Mouse (Mus musculus) myocyte (in vitro differentiated cells): ENCODE data around the gene Sat2.

Experiments used
- MAX ChIP-seq: IDR thresholded peaks from one replicate; pipeline ENCODE4 v1.6.1; 2011; ENCODE audit warnings: low read depth, mild to moderate bottlenecking, control low read depth
- MYOG ChIP-seq, 3 experiments: IDR thresholded peaks; one replicate each; pipeline ENCODE4 v1.6.1; 2011; ENCODE audit warnings: control low read depth in 2 of 3, low read depth in 2 of 3, mild to moderate bottlenecking in 2 of 3; ENCODE audit not compliant: insufficient read length in 2 of 3, control insufficient read depth in 1 of 3, insufficient read depth in 1 of 3
- POLR2A ChIP-seq: IDR thresholded peaks from one replicate; pipeline ENCODE4 v1.6.1; 2011; ENCODE audit warnings: low read depth, mild to moderate bottlenecking, control low read depth, moderate library complexity; ENCODE audit not compliant: insufficient read length
- SRF ChIP-seq: IDR thresholded peaks from one replicate; pipeline ENCODE4 v1.6.1; 2011; ENCODE audit warnings: low read depth; ENCODE audit not compliant: control insufficient read depth, insufficient read length
- TCF3 ChIP-seq: IDR thresholded peaks from one replicate; pipeline ENCODE4 v1.6.1; 2011; ENCODE audit warnings: low read depth, control low read depth; ENCODE audit not compliant: insufficient read length

DNA sequence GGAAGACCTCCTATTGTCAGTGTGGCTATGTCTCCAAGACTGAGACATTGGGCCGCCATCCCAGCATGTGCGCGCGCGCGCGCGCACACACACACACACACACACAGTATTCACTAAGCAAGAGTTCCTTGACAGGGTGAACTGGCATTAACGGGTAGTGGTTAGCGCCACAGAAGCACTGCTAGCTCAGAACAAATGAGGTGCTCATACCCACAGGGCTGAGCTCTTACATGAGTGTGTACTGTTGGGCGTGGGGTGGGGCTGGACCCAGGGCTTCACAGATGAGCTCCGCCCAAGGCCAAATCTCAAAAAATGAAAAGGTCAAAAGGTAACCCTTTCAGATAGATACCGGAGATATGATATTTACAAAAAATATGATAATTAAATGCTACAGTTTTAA is 36.9 kb upstream of the Sat2 start:
- TF ChIP-seq POLR2A (no peak), MAX (no peak), TCF3 (no peak), SRF (no peak), MYOG (IDR thresholded peaks at IDR 0.05; ENCODE audit: control insufficient read depth in 1 of 3, insufficient read depth in 1 of 3, insufficient read length in 2 of 3, low read depth in 2 of 3) (no peak)
